Mouse (Mus musculus) limb, embryonic 10.5 days (tissue): Measurements from ENCODE around the gene Dlk1. TPM values are rescaled to one million over a fixed set of nuclear protein-coding genes. Genes with fewer than 3 reads are reported as not detected.

Experiments
- DNase-seq: peaks from one replicate; pipeline ENCODE4 v3.0.0-alpha.2; 2017; ENCODE audit warnings: low spot score
- H3K27ac ChIP-seq: fragments of 300-500 bp; sonication (generic); 2 replicates; pipeline ENCODE4 v1.5.1; 2016; ENCODE audit warnings: mild to moderate bottlenecking
- H3K27me3 ChIP-seq: fragments of 300-500 bp; sonication (generic); 2 replicates; pipeline ENCODE4 v1.6.1; 2016; ENCODE audit warnings: low read depth, mild to moderate bottlenecking; ENCODE audit not compliant: poor library complexity, severe bottlenecking
- H3K36me3 ChIP-seq: fragments of 300-500 bp; sonication (generic); 2 replicates; pipeline ENCODE4 v1.6.1; 2016; ENCODE audit warnings: mild to moderate bottlenecking, moderate library complexity
- H3K4me1 ChIP-seq: fragments of 300-500 bp; sonication (generic); 2 replicates; pipeline ENCODE4 v1.6.1; 2016
- H3K4me3 ChIP-seq: fragments of 300-500 bp; sonication (generic); 2 replicates; pipeline ENCODE4 v1.5.1; 2016; ENCODE audit warnings: mild to moderate bottlenecking, moderate library complexity
- H3K9me3 ChIP-seq: fragments of 300-500 bp; sonication (generic); replicated peaks from 2 replicates; pipeline ENCODE4 v1.6.1; 2016; ENCODE audit warnings: mild to moderate bottlenecking
- WGBS: fragments of 180-500 bp; shearing (Covaris S2); methylation state at CpG from one replicate; pipeline ENCODE4 v1.1.7; 2016; 5-methylcytosine and 5-hydroxymethylcytosine counted together
- polyA plus RNA-seq: library from polyadenylated mRNA; unstranded; fragments of >200 nt; fragmentation: Nextera tagmentation; extraction: Ambion mirVana; gene quantifications from 2 replicates; pipeline ENCODE4 v1.2.1, GENCODE M21; 2016

The Dlk1 gene
- polyA plus RNA-seq, 1 experiment from 2014 or later = 106 TPM

- WGBS = 68% methylated on average over 4 of the region's 4 CpGs
- H3K27ac ChIP-seq = peak overlapping the region; percentile 63
- no peaks in the 10 kb centered on the region for H3K9me3 ChIP-seq
- no peaks in the 10 kb centered on the region for H3K36me3 ChIP-seq
- H3K4me3 ChIP-seq = no peak overlapping the region
- H3K27me3 ChIP-seq = 0 out of 2 replicates have a peak, but pooled peaks cover 6% of the 10 kb centered on the region
- peaks cover 54% of the 10 kb centered on the region for H3K4me1 ChIP-seq
- DNase-seq = no peak
Measured at GRCm38 (mm10) chr12:109423716-109424429, 28.8 kb upstream of the Dlk1 start.

GRCm38 (mm10) chr12:109424753-109425332 lies 27.8 kb upstream of the Dlk1 start:
- 4% methylated on average over 20 of the region's 20 CpGs for WGBS
- H3K4me1 ChIP-seq = peaks cover 60% of the 10 kb centered on the region
- peak overlapping the region; percentile 26 for H3K4me3 ChIP-seq

DNA sequence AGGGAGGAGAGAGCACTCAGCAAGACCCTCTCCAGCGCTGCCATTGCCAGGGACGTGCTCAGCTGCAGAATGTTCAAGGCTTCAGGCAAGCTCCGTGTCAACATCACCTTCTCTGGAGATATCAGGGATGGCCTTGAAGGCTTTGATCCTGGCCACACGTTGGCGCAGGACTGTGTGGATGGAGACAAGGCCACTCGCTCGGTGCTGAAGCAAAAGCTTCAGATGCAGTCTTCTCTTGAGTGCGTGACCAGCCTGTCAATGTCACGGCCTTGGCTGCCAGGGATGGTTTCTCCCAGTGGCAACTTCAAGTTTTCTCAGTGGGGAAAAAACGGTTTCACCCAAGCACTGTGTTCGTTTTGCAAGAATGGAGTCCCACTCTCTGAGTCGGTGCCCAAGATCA lies 26.6 kb upstream of the Dlk1 start:
- 82% methylated on average over 12 of the region's 12 CpGs for WGBS
- Histone ChIP-seq H3K27ac (peak overlapping the region; percentile 63), H3K4me1 (peaks cover 50% of the 10 kb centered on the region), H3K36me3 (no peaks in the 10 kb centered on the region), H3K4me3 (no peak overlapping the region), H3K9me3 (no peaks in the 10 kb centered on the region), H3K27me3 (0 out of 2 replicates have a peak, but pooled peaks cover 6% of the 10 kb centered on the region)
- no peak for DNase-seq

More at GRCm38 (mm10) chr12:109424753-109425332, 27.8 kb upstream of the Dlk1 start:
- H3K9me3 ChIP-seq = no peaks in the 10 kb centered on the region
- no peaks in the 10 kb centered on the region for H3K36me3 ChIP-seq
- H3K27me3 ChIP-seq = 0 out of 2 replicates have a peak, but pooled peaks cover 6% of the 10 kb centered on the region
- peak overlapping the region; percentile 63 for H3K27ac ChIP-seq
- no peak for DNase-seq

DNA sequence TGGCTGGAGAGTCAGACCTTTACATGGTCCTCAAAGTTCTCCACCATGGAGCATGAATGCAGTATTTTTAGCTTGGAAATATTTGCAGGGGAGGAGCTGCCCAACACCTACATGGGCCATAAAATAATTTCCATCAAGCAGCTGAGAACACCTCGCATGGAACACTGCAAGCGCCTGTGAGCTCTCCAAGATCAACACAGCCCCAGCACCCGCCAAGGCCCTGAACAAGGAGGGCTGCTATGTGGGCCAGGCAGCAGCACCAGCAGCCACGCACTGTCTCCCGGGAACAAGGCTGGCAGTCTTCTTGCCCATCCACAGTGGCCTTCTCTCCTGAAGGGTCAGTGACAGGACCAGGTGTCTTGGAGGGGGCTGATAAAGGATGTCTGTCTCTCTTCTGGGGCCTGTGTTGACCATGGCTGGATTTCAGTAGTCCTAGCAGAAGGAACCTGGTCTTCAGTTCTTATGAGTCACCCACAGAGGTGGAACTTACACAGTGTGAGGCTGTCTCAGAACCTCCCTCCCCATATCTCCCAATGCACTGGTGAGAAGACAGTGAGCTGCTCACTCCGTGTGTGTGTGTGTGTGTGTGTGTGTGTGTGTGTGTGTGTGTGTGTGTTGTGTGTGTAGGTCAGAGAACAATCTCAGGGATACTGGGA lies 20.0 kb upstream of the Dlk1 start:
- no peak for DNase-seq
- Histone ChIP-seq H3K27me3 (no peaks in the 10 kb centered on the region), H3K9me3 (no peaks in the 10 kb centered on the region), H3K4me3 (no peak overlapping the region), H3K27ac (peak overlapping the region; percentile 44; the same call in 1 of the 2 replicates), H3K4me1 (peaks cover 33% of the 10 kb centered on the region), H3K36me3 (no peaks in the 10 kb centered on the region)
- WGBS = 84% methylated on average over 6 of the region's 6 CpGs

DNA sequence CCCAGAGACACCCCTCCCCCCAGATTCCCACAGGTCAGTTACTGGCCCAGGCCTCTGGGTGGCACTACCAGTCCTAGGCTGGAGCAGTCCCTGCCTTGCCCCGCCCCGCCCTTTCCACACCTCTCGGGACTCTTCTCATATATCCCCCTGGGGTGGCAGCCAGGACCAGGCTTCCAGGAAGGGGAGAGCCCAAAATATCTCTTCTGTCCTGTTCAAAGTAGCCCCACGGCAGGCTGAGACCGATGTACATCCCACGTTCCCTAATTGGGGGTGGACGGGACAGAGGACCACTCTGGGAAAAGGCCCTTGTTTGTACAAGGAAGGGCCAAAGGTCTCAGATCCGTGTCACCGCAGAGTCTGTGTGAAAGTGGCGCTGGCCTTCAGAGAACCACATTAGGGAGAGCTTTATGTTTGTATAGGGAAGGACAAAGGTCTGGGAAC lies 16.2 kb upstream of the Dlk1 start:
- H3K4me1 ChIP-seq = peaks cover 52% of the 10 kb centered on the region
- DNase-seq = peak; percentile 83

DNA sequence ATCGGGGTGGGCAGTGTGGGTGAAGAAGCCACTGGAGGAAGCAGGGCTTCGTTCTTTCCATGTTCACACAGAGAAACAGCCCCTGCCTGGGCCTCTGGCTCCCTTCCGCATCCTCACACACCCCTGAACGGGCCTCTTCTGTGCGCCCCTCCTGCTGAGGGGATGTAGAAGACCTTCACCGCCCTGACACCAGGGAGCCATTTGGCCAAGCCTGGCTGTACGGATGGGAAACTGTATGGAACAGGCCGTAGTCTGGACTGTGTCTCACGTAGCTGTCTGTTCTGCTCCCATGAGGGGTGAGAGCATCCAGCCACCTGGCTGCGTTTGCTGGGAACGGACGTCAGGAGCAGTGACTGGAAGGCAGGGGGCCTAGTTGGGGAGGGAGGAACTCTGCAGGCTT lies 15.8 kb upstream of the Dlk1 start:
- Histone ChIP-seq H3K27ac (peak overlapping the region; percentile 78), H3K36me3 (no peaks in the 10 kb centered on the region), H3K27me3 (peaks cover 27% of the 10 kb centered on the region), H3K4me3 (no peak overlapping the region), H3K9me3 (no peaks in the 10 kb centered on the region), H3K4me1 (peaks cover 57% of the 10 kb centered on the region)
- no peak for DNase-seq
- 15% methylated on average over 12 of the region's 12 CpGs for WGBS

More for the DNA sequence above, 16.2 kb upstream of the Dlk1 start:
- H3K27me3 ChIP-seq = peaks cover 24% of the 10 kb centered on the region
- WGBS = 8% methylated on average over 10 of the region's 10 CpGs
- H3K27ac ChIP-seq = peak overlapping the region; percentile 78
- H3K36me3 ChIP-seq = no peaks in the 10 kb centered on the region
- H3K4me3 ChIP-seq = no peak overlapping the region
- no peaks in the 10 kb centered on the region for H3K9me3 ChIP-seq

DNA sequence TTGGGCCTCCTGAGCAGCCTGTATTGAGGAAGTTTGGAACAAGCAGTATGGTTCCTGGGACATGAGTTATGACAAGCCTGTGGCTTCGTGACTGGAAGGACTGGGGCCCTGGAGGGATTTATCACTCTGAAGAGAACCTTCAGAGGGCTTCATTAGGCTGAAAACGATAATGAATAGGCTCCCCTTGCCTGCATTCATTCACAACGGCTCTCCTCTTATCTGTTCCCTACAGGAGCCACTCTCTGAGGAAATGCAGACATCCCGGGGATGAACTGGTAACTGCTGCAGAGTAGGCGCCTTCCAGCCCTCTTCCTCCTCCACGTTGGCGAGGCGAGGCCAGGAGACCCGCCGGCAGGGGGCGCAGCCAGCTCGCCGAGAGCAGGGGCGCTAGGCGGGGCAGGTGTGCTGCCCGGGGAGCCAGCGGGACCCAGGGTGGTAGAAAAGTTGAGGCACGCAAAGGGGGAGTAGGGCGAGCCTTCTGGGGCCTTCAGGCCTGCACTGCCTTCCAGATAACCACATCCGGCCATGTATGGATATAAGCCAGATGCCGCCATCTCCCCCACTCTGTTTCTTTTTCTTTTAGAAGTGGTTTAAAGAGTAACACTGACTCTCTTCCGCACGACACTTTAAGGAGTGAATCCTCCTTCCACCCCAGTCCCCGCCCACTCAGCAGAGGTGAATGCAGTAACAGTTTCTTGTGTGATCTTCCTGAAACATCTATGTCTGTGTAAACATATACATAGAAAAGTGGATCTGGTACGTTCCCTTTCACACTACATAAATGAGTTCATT lies 14.9 kb upstream of the Dlk1 start:
- peak; percentile 95 for DNase-seq
- Histone ChIP-seq H3K4me3 (peak overlapping the region; percentile 29; the same call in 1 of the 2 replicates), H3K27ac (peak overlapping the region; percentile 78), H3K36me3 (no peaks in the 10 kb centered on the region), H3K9me3 (no peaks in the 10 kb centered on the region), H3K4me1 (peaks cover 63% of the 10 kb centered on the region), H3K27me3 (peaks cover 27% of the 10 kb centered on the region)
- 8% methylated on average over 25 of the region's 25 CpGs for WGBS

DNA sequence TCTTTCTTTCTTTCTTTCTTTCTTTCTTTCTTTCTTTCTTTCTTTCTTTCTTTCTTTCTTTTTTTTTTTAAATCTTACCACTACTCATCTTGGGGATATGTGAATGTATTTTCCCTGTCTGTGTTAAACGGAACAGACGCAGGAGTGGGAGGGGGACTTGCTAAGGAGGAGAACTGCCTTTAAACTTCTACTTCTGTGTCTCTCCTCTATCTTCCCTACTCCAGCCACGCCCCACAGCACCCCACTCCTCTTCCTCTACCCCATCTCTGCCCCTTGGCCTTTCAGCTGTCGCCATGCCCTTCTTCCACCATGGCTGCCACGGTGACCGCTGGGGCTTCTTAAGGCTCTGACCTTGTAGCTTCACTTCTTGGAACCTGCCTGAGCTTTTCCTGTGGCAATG lies 14.2 kb upstream of the Dlk1 start:
- H3K27ac ChIP-seq = peak overlapping the region; percentile 75
- H3K27me3 ChIP-seq = peaks cover 27% of the 10 kb centered on the region

DNA sequence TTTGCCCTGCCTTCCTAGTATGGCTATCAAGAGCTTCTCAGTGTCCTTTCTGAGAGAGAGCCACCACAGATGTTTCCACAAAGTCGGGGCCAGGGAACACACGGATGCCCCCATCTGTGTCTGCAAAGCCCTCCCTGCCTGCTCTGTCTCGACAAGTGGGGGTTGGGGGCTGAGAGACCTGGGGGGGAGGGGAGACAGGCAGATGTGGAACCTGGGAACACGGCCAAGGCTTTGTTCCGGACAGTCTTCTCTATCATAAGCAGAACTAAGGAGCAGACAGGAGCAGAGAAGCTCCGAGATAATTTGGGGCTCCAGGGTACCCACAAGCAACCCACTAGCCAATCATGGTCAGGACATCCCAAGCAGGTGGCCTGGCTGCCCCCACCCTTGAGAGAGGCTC lies 12.6 kb upstream of the Dlk1 start:
- H3K4me1 ChIP-seq = peaks cover 85% of the 10 kb centered on the region
- H3K27ac ChIP-seq = peak overlapping the region; percentile 75
- H3K9me3 ChIP-seq = no peaks in the 10 kb centered on the region
- peaks cover 32% of the 10 kb centered on the region for H3K27me3 ChIP-seq
- 85% methylated on average over 6 of the region's 6 CpGs for WGBS
- no peaks in the 10 kb centered on the region for H3K36me3 ChIP-seq
- no peak for DNase-seq
- no peak overlapping the region for H3K4me3 ChIP-seq

More for the DNA sequence above, 14.2 kb upstream of the Dlk1 start:
- no peak overlapping the region for H3K4me3 ChIP-seq
- H3K4me1 ChIP-seq = peaks cover 69% of the 10 kb centered on the region
- no peak for DNase-seq
- WGBS = 68% methylated on average over 6 of the region's 6 CpGs
- H3K36me3 ChIP-seq = no peaks in the 10 kb centered on the region
- no peaks in the 10 kb centered on the region for H3K9me3 ChIP-seq

DNA sequence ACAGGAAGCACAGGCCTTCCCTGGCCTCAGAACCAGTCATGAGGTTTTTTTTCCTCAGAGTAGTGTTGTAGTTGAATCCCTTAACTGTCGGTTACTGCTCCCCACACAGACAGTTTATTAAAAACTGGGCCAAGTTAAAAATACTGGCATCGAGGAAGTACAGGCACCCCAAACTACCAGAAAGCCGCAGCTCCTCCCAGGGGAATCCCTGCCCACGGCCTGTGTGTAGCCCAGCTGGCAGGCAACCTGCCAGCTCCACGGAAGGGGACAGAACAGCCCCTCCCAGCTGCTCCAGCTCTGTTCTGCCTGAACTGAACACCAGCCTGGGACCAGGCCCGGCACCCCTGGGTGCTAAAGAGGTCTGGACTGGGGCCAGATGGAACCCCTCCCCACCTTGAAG lies 11.3 kb upstream of the Dlk1 start:
- peaks cover 36% of the 10 kb centered on the region for H3K27me3 ChIP-seq
- H3K36me3 ChIP-seq = no peaks in the 10 kb centered on the region
- H3K9me3 ChIP-seq = no peaks in the 10 kb centered on the region
- no peak for DNase-seq
- 73% methylated on average over 6 of the region's 6 CpGs for WGBS
- no peak overlapping the region for H3K4me3 ChIP-seq
- peaks cover 92% of the 10 kb centered on the region for H3K4me1 ChIP-seq
- H3K27ac ChIP-seq = peak overlapping the region; percentile 53

DNA sequence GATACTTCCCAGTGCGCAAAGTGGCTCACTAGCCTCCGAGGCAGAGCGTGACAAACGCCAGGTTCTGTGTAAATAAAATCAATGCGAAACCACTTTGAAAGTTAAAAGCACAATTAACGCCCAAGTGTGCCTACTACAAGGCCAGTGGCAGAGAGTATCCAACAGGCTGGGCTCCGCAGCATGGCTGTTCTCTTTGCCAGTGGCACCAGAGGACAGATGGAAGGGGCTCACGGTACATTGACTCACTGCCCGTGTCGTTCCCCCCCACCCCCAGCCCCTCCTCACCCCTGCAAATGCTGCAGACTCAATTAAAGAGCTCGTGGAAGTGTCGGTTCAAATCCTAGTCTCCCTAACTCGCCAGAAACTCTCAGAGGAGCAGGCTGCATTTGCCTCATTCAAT lies 10.5 kb upstream of the Dlk1 start:
- Histone ChIP-seq H3K4me1 (peaks cover 92% of the 10 kb centered on the region), H3K27ac (peak overlapping the region; percentile 53; the same call in 1 of the 2 replicates), H3K4me3 (no peak overlapping the region), H3K27me3 (peaks cover 39% of the 10 kb centered on the region), H3K9me3 (no peaks in the 10 kb centered on the region), H3K36me3 (no peaks in the 10 kb centered on the region)
- DNase-seq = no peak
- 36% methylated on average over 13 of the region's 13 CpGs for WGBS

DNA sequence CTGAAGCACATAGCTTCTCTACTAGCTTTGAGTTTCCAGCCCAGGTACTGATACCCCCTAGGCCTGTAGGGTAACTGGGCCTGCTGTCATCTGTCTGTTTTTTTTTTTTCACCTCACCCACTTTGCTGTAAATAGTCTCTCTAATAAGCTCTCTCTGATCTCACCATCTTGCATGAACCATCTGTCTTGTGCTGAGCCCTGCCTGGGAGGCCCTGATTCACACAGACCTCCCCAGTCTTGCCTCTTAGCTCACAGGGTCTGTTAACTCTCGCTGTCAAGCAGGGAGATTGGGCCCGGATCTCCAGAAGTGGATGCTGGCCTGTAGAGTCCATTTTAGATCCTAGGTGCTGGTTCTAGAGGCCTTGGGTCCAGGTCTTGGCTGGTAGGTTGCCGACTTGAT lies 9.3 kb upstream of the Dlk1 start:
- H3K36me3 ChIP-seq = no peaks in the 10 kb centered on the region
- DNase-seq = no peak
- no peak overlapping the region for H3K4me3 ChIP-seq
- peak overlapping the region; percentile 74 for H3K27ac ChIP-seq
- H3K4me1 ChIP-seq = peaks cover 85% of the 10 kb centered on the region
- H3K27me3 ChIP-seq = peaks cover 46% of the 10 kb centered on the region
- 40% methylated on average over 3 of the region's 3 CpGs for WGBS
- no peaks in the 10 kb centered on the region for H3K9me3 ChIP-seq
